Mouse (Mus musculus) bone marrow, adult 2 months (tissue): ENCODE data around the gene Itm2a. TPM values are rescaled to one million over a fixed set of nuclear protein-coding genes. Genes with fewer than 3 reads are reported as not detected.

ENCODE experiments used
- H3K27ac ChIP-seq: fragments of 200-500 bp; 2 replicates; pipeline ENCODE4 v1.5.1; 2012; ENCODE audit warnings: low read depth, mild to moderate bottlenecking, control low read depth, inconsistent platforms, low read length; ENCODE audit not compliant: control insufficient read depth, poor library complexity, insufficient read depth
- H3K4me1 ChIP-seq: fragments of 200-500 bp; 2 replicates; pipeline ENCODE4 v1.6.1; 2011; ENCODE audit warnings: low read length; ENCODE audit not compliant: control insufficient read depth, insufficient read depth
- H3K4me3 ChIP-seq: fragments of 200-500 bp; replicated peaks from 2 replicates; pipeline ENCODE3; 2011; ENCODE audit warnings: mild to moderate bottlenecking, low read depth, low read length, control low read depth; ENCODE audit not compliant: control insufficient read depth
- CTCF ChIP-seq: fragments of 200-500 bp; IDR thresholded peaks from 2 replicates; pipeline ENCODE4 v1.5.1; 2011; ENCODE audit warnings: low read length, control low read depth; ENCODE audit not compliant: control insufficient read depth, insufficient read depth
- POLR2A ChIP-seq: fragments of 200-500 bp; IDR thresholded peaks from 2 replicates; pipeline ENCODE4 v1.6.1; 2011; ENCODE audit warnings: low read depth, mild to moderate bottlenecking, control low read depth, low read length, borderline replicate concordance; ENCODE audit not compliant: control insufficient read depth
- WGBS: fragments of 180-500 bp; shearing (Covaris S2); methylation state at CpG from one replicate; pipeline ENCODE4 v1.1.7; 2018; 5-methylcytosine and 5-hydroxymethylcytosine counted together
- polyA plus RNA-seq: library from polyadenylated mRNA; stranded (reverse); fragments of >200 nt; gene quantifications from 2 replicates; pipeline ENCODE4 v1.2.4, GENCODE M21; 2011; ENCODE audit warnings: low replicate concordance; ENCODE audit not compliant: missing spikeins, insufficient read depth, insufficient read length

Gene Itm2a
- 3.5 and 8.1 TPM in 2 replicates for polyA plus RNA-seq

DNA sequence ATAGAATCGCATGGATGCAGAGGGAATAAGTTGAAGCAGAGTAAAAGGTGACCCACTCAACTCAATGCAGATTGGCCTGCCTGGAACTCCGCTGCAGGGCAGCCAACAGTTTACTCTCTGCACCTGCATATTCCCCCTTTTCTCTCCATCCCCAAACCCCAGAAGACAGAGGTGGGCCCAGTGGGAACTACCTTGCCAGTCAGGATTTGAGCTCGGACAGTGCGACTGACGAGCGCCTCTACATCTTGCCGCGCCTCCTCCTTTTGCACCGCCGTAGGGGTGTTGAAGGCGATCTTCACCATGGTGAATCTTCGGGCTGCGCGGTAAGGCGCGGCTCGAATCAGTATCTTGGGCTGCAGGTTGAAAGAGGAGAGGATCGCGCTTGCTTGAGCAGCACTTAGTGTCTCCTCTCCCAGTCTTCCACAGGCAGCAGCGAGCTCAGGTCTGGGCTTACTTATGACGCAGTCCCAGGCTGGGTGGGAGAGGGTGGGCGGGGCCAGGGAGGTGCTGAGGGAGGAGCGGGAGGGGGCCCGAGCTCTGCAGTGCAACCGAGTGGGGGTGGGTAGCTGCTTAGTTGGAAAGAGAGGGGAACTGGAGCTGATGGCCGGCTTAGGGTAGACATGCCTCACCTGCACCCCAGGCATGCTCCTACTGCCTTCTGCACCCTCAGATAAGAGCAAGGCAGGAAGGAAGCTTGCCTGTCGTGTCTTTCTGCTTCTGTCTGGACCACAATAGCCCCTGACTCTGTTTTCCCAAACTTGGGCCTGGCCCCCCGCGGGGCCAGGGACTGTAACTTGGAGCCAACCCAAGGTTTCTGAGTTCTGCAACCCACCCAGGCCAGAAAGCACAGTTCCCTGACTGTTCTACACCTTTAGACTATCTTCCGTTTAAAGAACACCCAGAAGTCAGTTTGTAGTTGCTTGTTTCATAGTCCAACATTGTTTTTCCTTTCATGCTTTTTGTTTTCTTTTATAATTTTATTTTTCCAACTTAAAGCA, at the start of gene Itm2a:
Gene Itm2a (minus strand): TSS at position 462 of the 998 bp plus-strand sequence.
- Histone ChIP-seq H3K4me3 (peak within 1 kb of the TSS; percentile 71), H3K27ac (no peak within 1 kb of the TSS), H3K4me1 (no peaks in the 10 kb centered on the region)
- TF ChIP-seq CTCF, result no peak
- TF ChIP-seq POLR2A, result no peak
- WGBS, result 9% methylated on average over 29 of the region's 30 CpGs

GRCm38 (mm10) chrX:107435887-107436286, 32.7 kb upstream of the Itm2a start:
- TF ChIP-seq CTCF (no peak), POLR2A (no peak)
- no peak overlapping the region for H3K27ac ChIP-seq
- 0% methylated on average over 2 of the region's 2 CpGs for WGBS

DNA sequence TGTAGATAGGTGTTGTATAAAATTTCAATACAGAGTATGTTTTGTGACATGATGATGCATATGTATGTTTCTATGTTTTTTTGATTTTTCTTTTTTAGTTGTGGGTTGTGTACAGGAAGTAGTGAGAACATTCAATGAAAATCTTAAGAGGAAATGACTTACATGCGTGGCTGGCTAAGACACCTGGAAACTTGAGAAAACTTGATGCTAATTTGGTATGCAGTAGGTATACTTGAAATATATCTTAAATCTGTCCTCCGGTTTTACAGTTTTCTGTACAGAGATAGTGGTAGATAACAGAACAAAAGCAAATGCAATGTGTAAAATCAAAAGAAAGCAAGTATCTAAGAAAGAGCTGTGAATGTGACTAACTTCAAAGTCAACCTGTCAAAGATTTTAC, 18.1 kb upstream of the Itm2a start:
- H3K4me3 ChIP-seq, result no peak overlapping the region
- TF ChIP-seq CTCF, result no peak
- TF ChIP-seq POLR2A, result no peak
- no peaks in the 10 kb centered on the region for H3K4me1 ChIP-seq
- no peak overlapping the region for H3K27ac ChIP-seq
- 45% methylated on average over 2 of the region's 2 CpGs for WGBS

More at GRCm38 (mm10) chrX:107435887-107436286, 32.7 kb upstream of the Itm2a start:
- Histone ChIP-seq H3K4me3 (no peak overlapping the region), H3K4me1 (no peaks in the 10 kb centered on the region)

DNA sequence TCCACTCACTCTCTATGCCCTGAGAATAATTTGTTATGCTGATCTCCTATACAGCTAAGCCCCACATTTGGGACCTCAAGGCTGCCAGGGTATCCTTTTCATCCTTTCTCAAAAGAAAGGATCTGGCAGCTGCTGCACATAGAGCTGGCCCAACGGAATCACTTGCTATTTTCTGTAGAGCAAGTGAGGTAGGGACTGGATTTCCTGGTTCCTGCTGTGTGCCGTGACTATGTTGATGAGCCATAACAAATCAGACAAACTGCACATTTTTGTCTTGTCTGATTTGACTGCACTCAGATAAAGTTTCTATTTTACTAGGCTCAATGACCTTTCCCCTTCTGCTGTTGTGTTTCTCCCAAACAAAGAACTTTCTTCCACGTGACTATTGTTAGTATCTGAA, 14.2 kb upstream of the Itm2a start:
- Histone ChIP-seq H3K4me1 (no peaks in the 10 kb centered on the region), H3K27ac (no peak overlapping the region), H3K4me3 (no peak overlapping the region)
- 70% methylated on average over 3 of the region's 3 CpGs for WGBS
- TF ChIP-seq POLR2A, result no peak

GRCm38 (mm10) chrX:107415999-107416398, 12.8 kb upstream of the Itm2a start:
- Histone ChIP-seq H3K4me1 (no peaks in the 10 kb centered on the region), H3K27ac (no peak overlapping the region), H3K4me3 (no peak overlapping the region)
- 53% methylated on average over 1 of the region's 1 CpGs for WGBS
- TF ChIP-seq CTCF (no peak), POLR2A (no peak)

GRCm38 (mm10) chrX:107402481-107402880, 695 bp downstream of the Itm2a start:
- H3K4me1 ChIP-seq, result no peaks in the 10 kb centered on the region
- TF ChIP-seq CTCF (no peak), POLR2A (no peak)
- H3K27ac ChIP-seq, result no peak overlapping the region
- peak overlapping the region; percentile 71 for H3K4me3 ChIP-seq
- 18% methylated on average over 18 of the region's 18 CpGs for WGBS

DNA sequence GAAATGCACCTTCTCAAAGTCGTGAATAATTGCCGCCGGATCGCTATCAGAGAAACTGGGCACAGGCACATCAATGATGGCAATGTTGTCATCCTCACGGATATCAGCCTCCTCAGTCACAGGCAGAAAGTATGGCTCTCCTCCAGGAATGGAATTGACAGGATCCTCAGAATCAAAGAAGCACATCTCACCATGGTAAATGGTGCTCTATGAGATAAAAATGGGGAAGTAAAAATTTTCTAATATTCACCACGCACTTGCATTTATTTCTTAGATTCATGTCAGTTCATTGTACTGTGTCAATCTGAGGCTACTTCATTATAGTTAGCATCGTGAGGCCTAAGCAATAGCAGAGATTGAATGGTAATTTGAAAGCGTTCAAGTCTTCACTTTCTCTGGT, 4.1 kb downstream of the Itm2a start:
- no peak overlapping the region for H3K27ac ChIP-seq
- no peak overlapping the region for H3K4me3 ChIP-seq
- 79% methylated on average over 8 of the region's 8 CpGs for WGBS
- no peaks in the 10 kb centered on the region for H3K4me1 ChIP-seq
- TF ChIP-seq POLR2A, result no peak
- no peak for TF ChIP-seq CTCF

GRCm38 (mm10) chrX:107393256-107393655, 9.9 kb downstream of the Itm2a start:
- Histone ChIP-seq H3K4me1 (no peaks in the 10 kb centered on the region), H3K27ac (no peak overlapping the region), H3K4me3 (no peak overlapping the region)
- no peak for TF ChIP-seq POLR2A
- 74% methylated on average over 3 of the region's 3 CpGs for WGBS

- TF ChIP-seq POLR2A (no peak), CTCF (no peak)
- Histone ChIP-seq H3K27ac (no peak overlapping the region), H3K4me1 (no peaks in the 10 kb centered on the region), H3K4me3 (no peak overlapping the region)
- 55% methylated on average over 1 of the region's 1 CpGs for WGBS
Measured at GRCm38 (mm10) chrX:107375329-107375728, 27.8 kb downstream of the Itm2a start.

Other genes with a start within 250 kb of the Itm2a start
- gene Gpr174, start 147.5 kb downstream of the Itm2a start, polyA plus RNA-seq, result 1.2 and 1.7 TPM in 2 replicates